Comparison of ENCODE assay signal across 14 mouse cellular contexts in the genomic region with DNA sequence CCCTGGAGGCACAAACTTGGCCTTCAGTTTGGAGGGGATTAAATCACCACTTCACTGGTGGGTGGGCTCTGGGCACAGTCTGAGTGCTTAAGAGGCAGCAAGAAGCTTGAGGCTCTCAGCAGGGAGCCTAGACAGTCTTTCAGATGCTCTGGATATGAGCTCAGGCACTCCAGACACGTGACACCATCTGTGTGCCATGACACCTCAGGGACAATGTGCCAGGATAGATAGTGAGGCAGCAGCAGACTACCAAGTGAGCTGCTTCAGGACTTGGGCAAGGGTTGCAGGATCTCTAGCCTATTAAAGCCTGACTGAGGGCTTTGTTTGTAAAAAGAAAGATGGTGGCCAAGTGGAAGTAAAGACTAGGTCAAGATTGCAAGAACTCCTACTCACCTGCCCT.
"Had no signal": no experiment of that assay in that cellular context is flagged by ENCODE, and none has a peak within 500 bp of the region (broad histone marks: within the 10 kb centered on the region; RNA-seq: fewer than 3 reads in every experiment).

No protein-coding gene starts in this region.

- H3K4me3 ChIP-seq: intestine, embryonic 15.5 days; kidney, embryonic 15.5 days; left cerebral cortex, adult 2 months; limb, embryonic 10.5 days; midbrain, embryonic 13.5 days; neural tube, embryonic 12.5 days had no signal

- H3K36me3 ChIP-seq: intestine, embryonic 15.5 days; kidney, embryonic 15.5 days; limb, embryonic 10.5 days; midbrain, embryonic 13.5 days; neural tube, embryonic 12.5 days had no signal

- H3K27me3 ChIP-seq: intestine, embryonic 15.5 days; kidney, embryonic 15.5 days; midbrain, embryonic 13.5 days; neural tube, embryonic 12.5 days had no signal

- ATAC-seq: intestine, embryonic 15.5 days; lung, postnatal 0 days; midbrain, embryonic 13.5 days had no signal

- DNase-seq: kidney, adult 18-20 months; kidney, postnatal 14 days; lung, adult 2 months; lung, postnatal 36 days; thymus, postnatal 4 days had no signal

- H3K27ac ChIP-seq: intestine, embryonic 15.5 days; kidney, embryonic 15.5 days; left cerebral cortex, adult 2 months; limb, embryonic 10.5 days; liver, embryonic 14.5 days; midbrain, embryonic 13.5 days; neural tube, embryonic 12.5 days; stomach, postnatal 0 days had no signal
